Mouse (Mus musculus): Measurements from ENCODE around the gene Aftph.
"Not testable (repeated sequence)": the region's sequence is repeated elsewhere in the genome, so short reads cannot be mapped to it uniquely, and the experiment has no call there.

The Aftph gene

GRCm38 (mm10) chr11:20741201-20742100, at the start of gene Aftph:
Gene Aftph, minus strand, starts transcription at chr11:20741589.
- peak; percentile 94 for DNase-seq (ENCODE audit: low read depth)

DNA sequence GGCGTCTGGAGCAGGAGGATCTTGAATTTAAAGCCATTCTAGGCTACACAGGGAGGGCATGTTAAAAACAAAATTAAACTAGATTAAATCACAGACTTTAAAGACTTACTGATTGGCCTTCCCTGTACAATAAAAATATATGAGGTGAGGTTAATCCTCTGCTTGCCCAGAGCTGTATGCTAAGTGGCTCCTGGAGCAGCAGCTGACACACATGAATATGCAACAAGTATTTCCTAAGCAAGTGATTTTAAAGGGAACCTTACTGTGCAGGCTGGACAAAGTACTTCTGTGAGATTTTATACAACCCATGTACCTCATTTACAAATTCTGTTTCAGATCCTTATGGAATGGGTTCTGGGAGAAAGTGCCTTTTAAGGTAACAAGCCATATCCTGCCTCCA, 47.6 kb upstream of the Aftph start:
- no peak for DNase-seq (ENCODE audit: low read depth)

DNA sequence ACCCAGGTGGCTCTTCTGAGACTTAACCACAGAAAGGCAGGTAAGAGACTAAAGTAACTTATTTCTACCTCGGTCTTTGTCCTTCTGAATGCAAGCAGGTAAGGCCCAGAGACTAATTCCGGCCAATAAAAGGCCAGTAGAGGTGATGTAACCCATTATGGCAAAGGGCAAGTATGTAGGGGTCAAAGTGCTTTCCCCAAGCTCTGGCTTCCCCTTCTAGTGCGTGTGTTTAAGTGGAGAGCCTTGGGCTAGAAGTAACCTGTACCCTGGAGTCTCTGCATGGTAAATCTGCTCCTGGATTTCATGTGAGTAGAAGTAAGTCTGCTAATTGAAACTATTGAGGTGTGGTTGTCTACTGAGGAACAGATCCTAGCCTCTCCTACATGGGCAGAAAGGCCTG, 46.7 kb upstream of the Aftph start:
- DNase-seq (ENCODE audit: low read depth), result no peak

GRCm38 (mm10) chr11:20786191-20786590, 44.8 kb upstream of the Aftph start:
- DNase-seq (ENCODE audit: low read depth), result no peak

GRCm38 (mm10) chr11:20785186-20785585, 43.8 kb upstream of the Aftph start:
- DNase-seq (ENCODE audit: low read depth), result no peak

GRCm38 (mm10) chr11:20784776-20785175, 43.4 kb upstream of the Aftph start:
- DNase-seq (ENCODE audit: low read depth), result no peak

GRCm38 (mm10) chr11:20783467-20783866, 42.1 kb upstream of the Aftph start:
- DNase-seq (ENCODE audit: low read depth), result no peak

DNA sequence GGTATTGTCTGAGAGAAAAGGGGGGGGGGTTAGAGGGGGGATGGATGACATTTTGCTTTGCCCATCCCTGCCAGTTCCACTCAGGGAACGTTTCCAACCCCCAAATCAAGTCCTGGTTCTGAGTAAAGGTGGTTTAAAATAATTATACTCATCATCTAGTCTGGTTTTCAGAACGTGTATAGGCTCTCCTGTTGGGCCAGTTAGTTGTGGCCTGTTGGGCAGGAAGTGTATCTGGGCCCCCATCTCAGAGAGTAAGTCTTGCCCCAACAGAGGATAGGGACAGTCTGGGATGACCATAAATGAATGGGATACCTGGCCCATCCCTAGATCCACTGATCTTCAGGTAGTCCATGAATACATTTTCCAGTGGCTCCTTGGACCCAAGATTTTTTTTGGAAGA, 41.2 kb upstream of the Aftph start:
- DNase-seq (ENCODE audit: low read depth), result no peak

- no peak for DNase-seq (ENCODE audit: low read depth)
Observed at GRCm38 (mm10) chr11:20780312-20780711, 38.9 kb upstream of the Aftph start.

DNA sequence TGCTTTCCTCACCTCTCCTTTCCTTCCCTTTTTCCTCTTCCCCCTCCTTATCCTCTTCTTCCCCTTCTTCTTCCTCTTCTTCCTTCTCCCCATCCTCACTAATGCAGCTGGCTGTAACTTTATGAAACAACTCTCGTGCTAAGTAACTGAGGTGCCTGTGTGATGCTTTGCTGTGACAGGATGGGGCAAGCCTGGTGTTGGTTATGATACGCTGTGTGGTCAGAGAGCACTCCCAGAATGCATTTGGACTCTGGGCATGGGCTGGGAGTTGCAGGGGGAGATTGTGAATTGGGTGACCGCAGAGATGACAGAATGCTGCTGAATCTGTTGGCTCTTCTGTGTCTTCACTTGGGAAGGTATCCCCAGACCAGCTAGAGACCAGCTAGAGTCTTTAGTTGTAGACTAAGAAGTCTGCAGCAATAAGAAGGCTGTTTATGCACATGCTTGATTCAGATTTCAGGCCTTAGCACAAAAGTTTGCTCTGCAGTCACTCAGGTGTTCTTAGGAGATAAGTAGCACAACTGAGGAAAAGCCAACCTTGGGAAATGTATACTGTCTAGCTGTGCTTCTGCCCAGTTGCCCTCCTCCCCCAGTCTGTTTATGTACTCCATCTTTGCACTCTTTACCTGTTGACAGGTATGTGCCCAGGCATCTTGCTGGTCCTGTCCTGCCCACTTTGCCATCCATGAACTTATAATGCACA, 37.6 kb upstream of the Aftph start:
- DNase-seq (ENCODE audit: low read depth), result no peak

DNA sequence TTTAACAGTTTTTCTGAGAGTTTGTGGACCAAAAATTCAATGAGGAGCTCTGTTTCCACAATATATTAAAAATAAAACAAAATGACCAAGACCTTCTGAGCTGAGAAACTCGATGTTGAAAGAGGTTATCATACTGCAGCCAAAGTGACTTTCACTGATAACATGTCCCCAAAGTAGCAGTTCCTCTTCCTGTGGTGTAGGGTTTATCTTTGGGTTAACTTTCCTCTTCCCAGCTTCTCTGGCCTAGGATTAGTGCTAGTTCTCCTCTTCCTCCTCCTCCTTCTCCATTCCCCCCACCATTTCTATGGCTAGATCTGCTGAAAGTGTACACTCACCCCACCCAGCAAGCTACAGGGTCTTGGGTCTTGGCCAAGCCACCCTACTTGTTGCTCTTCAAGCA, 36.9 kb upstream of the Aftph start:
- no peak for DNase-seq (ENCODE audit: low read depth)

DNA sequence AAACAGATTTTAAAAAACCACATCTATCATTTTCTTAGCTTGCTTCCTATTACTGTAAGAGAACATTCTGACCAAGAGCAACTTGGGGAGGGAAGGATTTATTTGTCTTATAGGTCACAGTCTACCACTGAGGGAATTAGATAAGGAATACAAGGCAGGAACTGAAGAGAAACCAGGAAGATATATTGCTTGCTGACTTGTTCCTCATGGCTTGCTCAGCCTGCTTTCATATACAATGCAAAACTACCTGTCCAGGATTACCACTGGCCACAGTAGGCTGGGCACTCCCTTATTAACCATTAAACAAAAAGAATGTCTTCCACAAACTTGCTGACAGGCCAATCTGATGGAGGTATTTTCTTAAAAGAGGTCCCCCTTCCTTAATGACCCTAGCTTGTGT, 35.3 kb upstream of the Aftph start:
- DNase-seq (ENCODE audit: low read depth), result no peak

DNA sequence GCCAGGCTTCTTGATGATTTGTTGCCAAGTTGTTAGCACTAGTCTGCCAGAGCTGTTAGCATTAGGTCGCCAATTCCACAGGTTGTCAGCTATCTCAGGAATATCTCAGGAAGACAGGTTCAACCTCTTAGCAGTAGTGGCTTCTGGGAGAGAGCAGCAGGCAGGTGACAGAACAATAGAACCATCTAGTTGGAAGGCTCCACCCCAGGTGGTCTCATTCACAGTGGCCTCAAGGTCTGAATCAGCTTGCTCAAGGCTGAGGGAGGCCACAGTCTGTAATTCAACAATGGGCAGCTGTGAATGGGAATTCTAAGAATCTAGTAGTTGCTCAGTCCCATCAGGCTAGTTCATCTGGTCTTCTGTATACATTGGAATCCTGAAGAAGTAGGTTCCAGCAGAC, 31.3 kb upstream of the Aftph start:
- no peak for DNase-seq (ENCODE audit: low read depth)

DNA sequence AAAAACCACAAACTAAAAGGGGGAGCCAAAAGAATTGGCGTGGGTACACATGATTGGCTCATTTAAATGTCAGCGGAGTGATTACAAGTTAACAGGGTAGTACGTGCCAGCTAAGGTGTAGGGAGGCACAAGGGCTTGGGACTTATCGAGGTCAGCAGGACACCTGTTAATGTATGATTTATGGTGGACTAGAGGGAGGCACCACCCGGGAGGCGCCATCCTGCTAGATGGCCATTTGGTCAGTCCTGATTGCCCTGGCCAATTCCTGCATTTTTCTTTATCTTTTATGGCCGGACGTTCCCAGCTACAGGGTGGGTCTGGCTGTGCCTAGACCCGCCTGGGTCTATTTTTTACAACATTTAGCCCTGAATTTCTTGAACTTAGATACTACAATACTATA, 30.4 kb upstream of the Aftph start:
- DNase-seq (ENCODE audit: low read depth), result not testable (repeated sequence)

- not testable (repeated sequence) for DNase-seq (ENCODE audit: low read depth)
Observed at GRCm38 (mm10) chr11:20761984-20762383, 20.6 kb upstream of the Aftph start.

- no peak for DNase-seq (ENCODE audit: low read depth)
Observed at GRCm38 (mm10) chr11:20750573-20750972, 9.2 kb upstream of the Aftph start.

- DNase-seq (ENCODE audit: low read depth), result no peak
Observed at GRCm38 (mm10) chr11:20743353-20743752, 2.0 kb upstream of the Aftph start.

- peak; percentile 87 for DNase-seq (ENCODE audit: low read depth)
Observed at GRCm38 (mm10) chr11:20742361-20742897, 1.0 kb upstream of the Aftph start.

DNA sequence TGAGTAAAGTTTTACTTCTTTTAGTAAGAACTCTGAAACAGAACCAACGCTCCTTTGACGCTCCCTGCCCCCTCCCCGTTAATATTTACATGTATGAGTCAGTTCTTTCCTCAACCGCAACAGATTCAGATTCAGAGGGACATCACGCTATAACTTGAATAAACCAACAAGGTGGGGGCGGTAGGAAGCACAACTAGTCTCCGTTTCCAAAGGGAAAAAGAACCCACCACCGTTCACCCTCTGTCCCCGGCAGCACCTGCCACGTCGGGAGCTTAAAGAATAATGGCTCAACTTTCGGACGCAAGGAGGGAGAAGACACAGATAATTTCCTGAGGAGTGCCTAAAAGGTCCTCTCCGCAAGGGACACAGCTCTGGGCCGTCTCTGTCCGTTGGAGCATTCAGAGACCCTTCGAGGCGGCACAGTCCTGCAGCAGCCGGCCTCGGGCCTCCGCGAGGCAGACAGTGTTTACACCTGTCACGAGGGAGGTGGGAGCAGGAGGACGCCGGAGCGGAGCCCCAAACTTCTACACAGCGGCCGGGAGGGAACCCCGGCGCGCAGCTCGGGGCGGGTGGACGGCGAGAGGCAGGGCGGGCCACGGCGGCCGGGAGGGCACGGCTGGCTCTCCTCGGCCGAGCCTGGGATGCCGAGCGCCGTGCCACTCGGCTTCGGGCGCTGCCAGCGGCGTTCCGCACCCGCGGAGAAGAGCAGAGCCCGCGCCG, 748 bp downstream of the Aftph start:
- peak; percentile 55 for DNase-seq (ENCODE audit: low read depth)

DNA sequence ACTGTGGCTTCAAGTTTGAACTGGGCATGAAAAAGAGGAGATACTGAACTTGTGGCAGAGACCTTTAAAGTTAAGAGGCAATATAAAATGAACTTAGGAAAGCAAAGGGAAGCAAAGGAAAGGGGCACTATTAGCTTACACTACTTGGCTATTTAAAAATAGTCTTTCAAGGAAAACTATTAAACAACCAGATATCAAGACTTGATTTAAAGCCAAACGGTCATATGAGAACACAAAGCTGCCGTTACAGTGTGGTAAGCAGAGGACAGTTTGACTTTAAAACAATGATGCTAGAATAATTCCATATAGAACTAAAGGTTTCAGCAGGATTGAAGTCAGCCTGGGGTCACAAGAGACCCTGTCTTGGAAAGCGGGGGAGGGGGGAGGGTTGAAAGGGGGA, 7.3 kb downstream of the Aftph start:
- DNase-seq (ENCODE audit: low read depth), result no peak

DNA sequence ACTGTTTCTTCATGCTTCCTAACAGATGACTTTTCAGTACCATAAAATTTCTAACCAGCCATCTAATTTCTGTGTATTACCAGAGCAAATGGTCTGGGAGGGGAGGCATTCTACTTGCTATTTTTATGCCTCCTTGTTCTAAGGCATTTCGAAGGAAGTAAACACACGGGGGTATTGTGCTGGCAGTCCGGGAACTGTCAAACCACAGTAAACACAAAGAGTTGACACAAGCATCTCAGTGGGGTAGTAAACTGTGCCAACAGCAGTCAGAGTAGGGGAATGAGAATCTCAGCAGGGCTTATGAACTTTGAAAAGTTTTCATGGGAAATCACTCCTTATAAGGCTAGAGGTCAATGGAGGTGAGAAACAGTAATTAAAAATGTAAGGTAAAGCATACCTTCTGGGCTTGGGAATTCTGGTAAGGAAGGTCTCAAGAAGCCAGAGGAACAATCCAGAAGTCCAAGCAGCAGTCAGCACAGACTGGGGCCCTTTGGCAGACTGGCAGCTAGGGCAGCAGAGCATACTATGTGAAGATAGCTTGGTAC, 7.8 kb downstream of the Aftph start:
- DNase-seq (ENCODE audit: low read depth), result no peak

GRCm38 (mm10) chr11:20729403-20729802, 12.0 kb downstream of the Aftph start:
- DNase-seq (ENCODE audit: low read depth), result no peak

Data from c-Kit-positive CD71-negative TER-119-negative erythroid progenitor cells, embryonic 14.5 days (primary cell).